Mouse (Mus musculus) B cell, adult 2 months (primary cell): ENCODE measurements around the gene Tmem98.
A peak's percentile ranks its signal among the peaks of the same experiment; 100 is the strongest.

Experiments used
- DNase-seq, 2 experiments: peaks; one replicate each; pipeline ENCODE4 v3.0.0; 2022

Gene Tmem98

GRCm38 (mm10) chr11:80809993-80810821, at the start of gene Tmem98:
TSS of gene Tmem98 (plus strand) at chr11:80810175.
- no peak for DNase-seq

- no peak for DNase-seq
Observed at GRCm38 (mm10) chr11:80761285-80761974, 48.5 kb upstream of the Tmem98 start.

DNA sequence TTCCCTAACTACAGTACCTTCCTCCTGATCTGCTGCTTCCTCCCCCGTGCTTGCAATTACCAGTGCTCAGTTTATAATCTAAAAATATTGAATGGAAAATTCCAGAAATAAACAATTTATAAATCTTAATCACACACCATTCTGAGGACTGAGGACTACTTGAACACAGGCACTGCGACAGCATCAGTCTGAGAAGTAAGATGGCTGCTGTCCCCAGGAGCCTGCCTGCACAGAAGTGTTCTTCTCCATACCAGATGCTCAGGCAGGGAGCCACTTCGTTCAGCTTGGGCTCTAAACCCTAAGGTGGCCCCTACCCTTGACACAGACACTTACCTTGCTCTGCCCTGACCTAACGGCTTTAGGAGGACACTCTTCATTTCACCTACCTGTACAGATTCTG, 47.9 kb upstream of the Tmem98 start:
- no peak for DNase-seq

DNA sequence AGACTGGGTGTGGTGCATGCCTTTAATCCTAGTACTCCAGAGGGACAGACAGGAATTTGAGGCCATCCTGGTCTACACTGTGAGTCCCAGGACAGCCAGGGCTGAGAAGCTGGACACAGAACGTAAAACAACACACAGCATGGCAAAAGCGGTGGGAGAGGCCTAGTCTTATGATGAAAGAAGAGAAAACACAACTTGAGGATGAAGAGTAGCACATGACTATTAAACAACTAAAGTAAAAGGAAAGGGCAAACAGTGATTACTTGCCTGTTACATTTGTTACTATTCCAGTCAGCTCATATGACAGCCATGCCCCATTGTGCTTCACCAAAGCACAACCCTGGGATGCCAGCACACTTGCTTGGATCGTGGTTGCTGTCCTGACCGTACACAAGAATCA, 43.9 kb upstream of the Tmem98 start:
- no peak for DNase-seq

DNA sequence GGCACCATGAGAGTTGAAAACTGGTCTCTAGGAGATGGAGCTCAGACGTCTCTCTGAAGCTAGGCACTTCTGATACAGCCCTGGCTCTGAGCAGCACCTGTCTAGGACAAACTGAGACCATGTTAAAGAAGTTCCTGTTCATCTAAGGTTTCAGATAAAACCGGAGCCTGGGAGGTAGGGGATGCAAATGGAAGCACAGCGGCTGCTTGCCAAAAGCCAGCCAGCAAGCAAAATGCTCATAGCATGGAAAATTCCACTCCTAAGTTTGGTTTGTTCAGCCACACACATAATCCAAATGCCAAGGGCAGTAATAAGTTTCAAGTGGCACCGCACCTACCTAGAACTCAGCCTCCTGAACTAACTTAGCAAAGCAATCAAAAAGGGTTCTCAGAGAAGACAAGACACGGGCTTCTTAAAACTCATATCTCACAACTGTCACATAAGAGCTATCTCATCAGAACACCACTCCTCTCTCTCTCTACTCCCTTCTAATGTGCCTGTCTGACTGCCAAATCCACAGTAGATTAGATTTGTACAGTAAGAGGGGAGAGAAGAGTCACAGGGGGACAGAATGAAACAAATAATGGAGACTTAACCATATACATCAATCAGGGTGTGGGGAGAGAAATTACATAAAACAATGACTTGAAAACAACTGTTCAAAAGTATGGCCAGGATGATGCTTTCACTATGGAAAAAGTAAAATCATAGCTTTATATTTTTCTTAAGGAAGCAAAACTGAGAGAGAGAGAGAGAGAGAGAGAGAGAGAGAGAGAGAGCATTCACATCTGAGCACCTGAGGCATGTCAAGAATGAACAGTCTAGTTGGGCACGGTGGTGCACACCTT, 43.3 kb upstream of the Tmem98 start:
- no peak for DNase-seq

- DNase-seq: no peak
Observed at GRCm38 (mm10) chr11:80767320-80767617, 42.7 kb upstream of the Tmem98 start.

GRCm38 (mm10) chr11:80771186-80771585, 38.8 kb upstream of the Tmem98 start:
- DNase-seq: no peak

- no peak for DNase-seq
Observed at GRCm38 (mm10) chr11:80771596-80772250, 38.3 kb upstream of the Tmem98 start.

DNA sequence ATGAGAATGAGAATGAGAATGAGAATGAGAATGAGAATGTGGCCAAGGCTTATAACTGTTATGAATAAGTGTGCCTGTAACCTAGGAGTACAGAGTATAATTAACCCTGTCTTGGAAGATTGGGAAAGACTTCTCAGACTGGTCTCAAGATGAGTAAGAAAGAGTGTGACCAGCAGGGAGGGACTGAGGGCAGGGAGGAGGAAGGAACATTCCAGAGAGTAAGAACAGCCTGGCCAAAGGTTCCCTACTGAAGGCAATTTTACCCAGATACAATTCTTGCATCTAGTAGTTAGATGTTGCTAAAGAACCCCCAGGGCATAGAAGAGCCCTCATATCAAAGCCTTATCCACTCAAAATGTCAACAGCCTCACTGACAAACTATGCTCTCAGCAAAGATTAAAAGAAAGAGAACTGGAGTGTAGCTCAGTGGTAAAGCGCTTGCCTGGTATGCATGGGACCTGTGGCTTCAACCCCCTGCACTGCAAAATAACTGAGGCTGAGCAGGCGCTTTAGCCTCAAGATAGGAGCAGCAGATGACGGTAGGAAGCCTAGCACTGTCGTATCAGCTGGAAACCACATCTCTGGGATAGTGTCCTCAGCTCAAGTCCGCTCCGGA, 37.3 kb upstream of the Tmem98 start:
- no peak for DNase-seq

- no peak for DNase-seq
Observed at GRCm38 (mm10) chr11:80775535-80775934, 34.4 kb upstream of the Tmem98 start.

GRCm38 (mm10) chr11:80777708-80778107, 32.3 kb upstream of the Tmem98 start:
- no peak for DNase-seq

DNA sequence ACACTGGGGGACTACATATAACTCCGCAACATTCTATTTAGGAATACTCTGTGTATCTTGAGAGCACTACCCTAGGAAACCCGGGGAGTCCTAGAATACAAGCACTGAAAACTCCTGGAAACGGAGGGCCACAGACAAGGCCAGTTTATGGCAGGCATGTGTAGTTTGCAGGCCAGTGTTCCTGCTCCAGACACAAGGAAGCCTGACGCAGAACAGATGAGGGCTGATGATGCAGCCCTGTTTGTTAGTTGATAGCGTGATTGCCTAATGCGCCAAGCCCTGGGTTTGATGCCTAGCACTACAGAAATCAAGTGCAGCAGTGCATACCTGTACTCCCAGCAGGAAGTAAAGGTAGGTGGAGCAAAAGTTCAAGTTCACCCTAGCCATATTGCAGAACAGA, 31.8 kb upstream of the Tmem98 start:
- DNase-seq: no peak

DNA sequence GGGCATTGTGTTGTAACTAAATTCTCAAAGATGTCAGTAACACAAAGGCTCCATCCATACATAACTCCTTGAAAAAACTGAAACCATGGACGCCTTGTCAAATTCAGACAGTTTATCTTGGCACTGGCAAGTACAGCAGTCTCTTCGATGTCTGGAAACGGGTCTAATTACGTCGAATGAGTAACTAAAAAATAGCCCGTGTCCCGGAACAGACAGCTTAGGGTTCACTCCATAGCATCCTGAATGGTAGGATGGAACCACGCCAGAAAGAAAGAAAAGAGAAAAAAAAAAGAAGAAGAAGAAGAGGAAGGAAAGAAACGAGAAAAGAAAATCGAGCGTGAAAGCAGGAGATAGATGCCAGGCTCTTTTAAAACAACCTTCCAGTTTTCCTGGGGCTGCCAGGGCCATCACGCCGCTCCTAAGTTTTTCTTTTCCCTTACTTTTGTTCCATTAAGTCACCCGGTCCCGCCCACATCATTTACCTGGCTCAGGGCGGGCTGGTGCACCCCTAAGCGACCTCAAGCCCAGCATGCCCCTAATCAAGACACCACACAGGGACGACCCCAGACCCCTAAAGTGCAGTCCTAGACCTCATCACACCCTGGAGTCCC, 31.0 kb upstream of the Tmem98 start:
- DNase-seq: no peak

DNA sequence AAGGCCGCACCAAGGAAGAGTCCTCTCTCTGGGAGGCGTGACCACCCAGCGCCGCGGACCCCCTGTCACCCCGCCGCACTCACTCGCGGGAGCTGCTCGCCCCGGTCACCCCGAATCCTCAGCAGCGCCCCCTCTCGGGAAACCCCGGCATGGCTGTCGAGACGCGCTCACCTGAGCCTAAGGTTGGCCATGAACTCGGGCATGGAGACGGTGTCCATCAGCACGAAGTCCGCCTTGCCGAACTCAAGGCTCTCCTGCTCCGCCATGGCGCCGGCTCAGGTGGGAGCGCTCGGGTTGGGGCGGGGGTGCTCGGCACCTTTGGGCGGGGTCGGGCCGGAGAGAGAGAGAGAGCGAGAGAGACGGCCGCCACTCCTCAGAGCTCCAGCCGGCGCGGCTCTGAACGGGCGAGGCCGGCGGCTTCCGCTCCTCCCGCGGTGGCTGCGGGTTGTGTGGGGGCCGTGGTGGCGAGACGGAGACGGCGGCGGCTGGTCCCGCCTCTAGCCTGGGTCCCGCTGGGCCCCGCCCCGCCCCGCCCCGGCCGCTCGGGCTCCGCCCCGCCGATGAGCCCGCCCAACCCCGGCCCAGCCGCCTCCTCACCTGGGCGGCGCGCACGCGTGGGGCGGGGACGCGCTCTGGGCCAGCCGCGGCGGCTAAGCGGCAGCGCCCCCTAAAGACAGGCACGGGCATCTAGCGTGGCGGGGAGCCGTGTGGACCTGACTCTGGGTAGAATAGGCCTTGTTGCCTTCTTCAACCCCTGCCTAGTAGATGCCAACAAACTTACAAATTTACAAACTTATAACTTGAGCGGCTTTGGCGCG, 30.2 kb upstream of the Tmem98 start, which contains the start of gene Myo1d:
TSS of gene Myo1d (minus strand) at position 499 of the 818 bp plus-strand sequence.
- peak; percentile 93 to 94 for DNase-seq

- no peak for DNase-seq
Observed at GRCm38 (mm10) chr11:80781535-80781934, 28.4 kb upstream of the Tmem98 start.

DNA sequence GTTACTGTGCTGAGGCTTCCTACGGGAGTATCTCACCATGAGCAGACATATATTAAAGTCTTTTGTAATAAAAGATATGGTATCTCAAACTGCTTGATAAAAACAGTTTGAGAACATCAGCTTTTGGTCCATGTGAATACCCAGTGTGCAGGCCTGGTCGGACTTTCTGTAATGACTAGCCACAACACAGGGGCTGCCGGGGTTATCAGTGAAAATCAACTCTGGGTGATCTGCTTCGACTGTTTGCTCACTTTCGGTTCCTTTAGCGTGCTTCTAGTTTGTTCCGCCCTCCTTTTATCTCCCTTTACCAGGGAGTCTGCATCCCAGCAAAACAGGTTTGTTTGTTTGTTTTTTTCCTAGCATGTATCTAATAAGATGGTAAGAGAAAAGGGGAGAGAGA, 26.5 kb upstream of the Tmem98 start:
- no peak for DNase-seq

DNA sequence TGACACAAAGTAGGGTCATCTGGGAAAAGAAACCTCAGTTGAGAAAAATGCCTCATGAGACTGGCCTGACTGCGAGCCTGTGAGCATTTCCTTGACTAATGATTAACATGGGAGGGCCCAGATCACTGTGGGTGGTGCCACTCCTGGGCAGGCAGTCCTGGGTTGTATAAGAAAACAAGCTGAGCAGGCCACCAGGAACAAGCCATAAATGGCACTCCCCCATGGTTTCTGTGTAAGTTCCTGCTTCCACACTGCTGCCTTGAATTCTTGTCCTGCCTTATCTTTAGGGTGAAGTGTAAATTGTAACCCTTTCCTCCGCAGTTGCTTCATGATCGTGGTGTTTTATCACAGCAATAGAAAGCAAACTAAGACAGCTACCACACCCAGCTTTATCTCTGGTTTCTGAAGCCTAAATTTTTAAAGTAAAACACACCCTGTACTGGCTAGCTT, 25.7 kb upstream of the Tmem98 start:
- no peak for DNase-seq

DNA sequence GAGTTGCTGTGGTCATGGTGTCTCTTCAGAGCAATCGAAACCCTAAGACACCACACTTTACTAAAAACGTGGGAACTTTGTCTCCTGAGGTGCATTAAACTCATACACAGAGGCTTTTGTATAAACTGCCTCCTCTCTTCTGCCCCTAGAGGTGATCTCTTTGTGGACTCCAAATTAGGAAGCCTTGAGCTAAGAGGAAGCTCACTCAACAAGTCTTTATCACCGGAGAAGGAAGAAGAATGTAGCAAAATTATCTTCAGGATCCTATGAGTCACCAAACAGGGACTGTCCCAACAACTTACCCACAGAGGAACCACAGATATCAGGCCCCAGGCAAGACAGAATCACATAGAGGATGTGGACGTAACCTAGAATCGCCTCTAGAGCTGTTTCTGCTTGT, 24.3 kb upstream of the Tmem98 start:
- peak; percentile 6 to 23 for DNase-seq

DNA sequence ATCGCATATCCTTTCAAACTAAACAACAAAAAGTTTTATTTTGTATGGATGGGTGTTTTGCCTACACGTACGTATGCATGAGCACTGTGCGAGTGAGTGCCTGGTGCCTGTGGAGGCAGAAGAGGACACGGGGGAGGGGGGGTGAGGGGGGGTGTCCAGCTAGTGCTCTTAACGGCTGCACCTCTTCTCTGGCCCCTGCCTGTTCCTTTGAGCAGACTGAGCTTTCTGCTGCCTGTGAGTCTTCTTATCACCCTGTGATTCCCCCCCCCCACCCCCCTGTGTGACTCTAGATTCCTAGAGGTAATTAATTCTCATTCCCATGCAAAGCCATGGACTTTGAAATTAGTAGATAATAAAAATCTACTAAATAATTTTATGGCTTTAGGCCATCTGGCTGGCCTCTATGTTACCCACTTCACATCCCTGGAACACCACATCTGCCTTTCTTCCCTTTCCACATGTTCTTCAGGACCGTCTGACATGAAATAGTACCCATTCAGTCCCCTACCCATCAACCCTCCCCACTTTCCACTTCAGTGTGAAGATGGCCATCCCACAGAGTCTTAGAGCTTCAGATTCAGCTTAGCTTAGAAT, 20.2 kb upstream of the Tmem98 start:
- DNase-seq: no peak

- no peak for DNase-seq
Observed at GRCm38 (mm10) chr11:80790413-80790812, 19.6 kb upstream of the Tmem98 start.
